Mouse (Mus musculus) ES-E14 (cell line): ENCODE measurements around the gene Lmnb2. TPM values are rescaled to one million over a fixed set of nuclear protein-coding genes. Genes with fewer than 3 reads are reported as not detected.

Source experiments
- DNase-seq: peaks from one replicate; pipeline ENCODE4 v3.0.0-alpha.2; 2013; ENCODE audit warnings: low read depth, low spot score
- H3K27ac ChIP-seq: 2 replicates; pipeline ENCODE4 v1.5.1; 2012; ENCODE audit warnings: low read depth, mild to moderate bottlenecking, low read length, moderate library complexity, mixed read lengths; ENCODE audit not compliant: poor library complexity, insufficient read depth, severe bottlenecking
- H3K36me3 ChIP-seq: 2 replicates; pipeline ENCODE4 v1.6.1; 2012; ENCODE audit warnings: mild to moderate bottlenecking, low read length, moderate library complexity, mixed read lengths; ENCODE audit not compliant: control insufficient read depth, poor library complexity, insufficient read depth, severe bottlenecking
- H3K4me1 ChIP-seq, 2 experiments: fragments of 150-350 bp in 1 of 2; sonication (generic) in 1 of 2; 2 replicates each; pipeline ENCODE4 v1.6.1; 2012; ENCODE audit warnings: low read length in 2 of 2, mild to moderate bottlenecking in 1 of 2, mixed read lengths in 1 of 2; ENCODE audit not compliant: control insufficient read depth in 2 of 2, insufficient read depth in 2 of 2, poor library complexity in 1 of 2
- H3K4me3 ChIP-seq, 2 experiments: fragments of 150-350 bp in 1 of 2; sonication (generic) in 1 of 2; 2 replicates each; pipeline ENCODE4 v1.5.1; 2012; ENCODE audit warnings: low read length in 2 of 2, low read depth in 1 of 2, mild to moderate bottlenecking in 1 of 2, mixed read lengths in 1 of 2; ENCODE audit not compliant: insufficient read depth in 1 of 2, poor library complexity in 1 of 2, severe bottlenecking in 1 of 2
- H3K9ac ChIP-seq: 2 replicates; pipeline ENCODE4 v1.6.1; 2012; ENCODE audit warnings: low read depth, mild to moderate bottlenecking, low read length, mixed read lengths; ENCODE audit not compliant: poor library complexity, insufficient read depth, severe bottlenecking
- H3K9me3 ChIP-seq: fragments of 150-350 bp; sonication (generic); 2 replicates; pipeline ENCODE4 v1.6.1; 2012; ENCODE audit warnings: low read depth, mild to moderate bottlenecking, low read length; ENCODE audit not compliant: control insufficient read depth, insufficient read depth
- CHD2 ChIP-seq: IDR thresholded peaks from 2 replicates; pipeline ENCODE4 v1.6.1; 2014; ENCODE audit warnings: mild to moderate bottlenecking, low read depth, low read length, inconsistent platforms
- HCFC1 ChIP-seq: IDR thresholded peaks from 2 replicates; pipeline ENCODE4 v1.6.1; 2012; ENCODE audit warnings: low read length, inconsistent platforms, borderline replicate concordance; ENCODE audit not compliant: insufficient read depth
- MAFK ChIP-seq: IDR thresholded peaks from 2 replicates; pipeline ENCODE4 v1.6.1; 2014; ENCODE audit warnings: mild to moderate bottlenecking, low read depth, low read length, inconsistent platforms; ENCODE audit not compliant: insufficient read depth
- ZC3H11A ChIP-seq: IDR thresholded peaks from 2 replicates; pipeline ENCODE4 v1.6.1; 2012; ENCODE audit warnings: low read depth, mild to moderate bottlenecking, inconsistent platforms, low read length, borderline replicate concordance
- ZNF384 ChIP-seq: IDR thresholded peaks from 2 replicates; pipeline ENCODE4 v1.6.1; 2012; ENCODE audit warnings: low read depth, low read length, inconsistent platforms
- in situ Hi-C, 2 experiments: fragments of 600-800 bp; cut with MboI; formaldehyde crosslinking; loops; one replicate each; pipeline ENCODE4 v1.15.1; 2025; ENCODE audit warnings: low sequenced_read_pairs in 2 of 2, inconsistent platforms in 1 of 2; ENCODE audit not compliant: unreplicated experiment in 2 of 2
- total RNA-seq: library from RNA; depleted of rRNA; stranded (reverse); fragments of 300-350 nt; gene quantifications from 2 replicates; pipeline ENCODE4 v1.2.3, GENCODE M21; 2012

Gene Lmnb2
- total RNA-seq, 1 experiment = 66.5 TPM

DNA sequence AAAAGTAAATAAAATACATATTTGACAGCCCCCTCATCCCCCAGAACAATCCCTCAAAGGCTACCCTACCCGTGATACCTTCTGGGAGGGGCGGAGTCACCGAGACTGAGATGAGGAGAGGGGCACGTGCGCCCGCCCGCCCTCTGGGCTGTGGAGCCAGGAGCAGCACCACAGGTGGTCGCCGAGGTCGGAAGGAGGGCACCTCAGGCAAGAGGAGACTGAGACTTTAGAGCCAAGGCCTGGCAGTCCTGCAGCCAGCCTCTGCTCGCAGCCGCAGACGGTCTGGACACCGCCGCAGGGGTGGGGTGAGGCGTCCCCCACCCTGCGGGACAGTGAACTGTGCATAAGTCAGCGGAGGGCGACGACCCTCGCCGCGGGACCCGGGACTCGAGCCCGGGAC is 13.7 kb upstream of the Lmnb2 start:
- no peak for DNase-seq
- H3K4me1 ChIP-seq = peaks cover 7 to 48% of the 10 kb centered on the region in 2 experiments
- in situ Hi-C loops = no loop called here
- H3K9ac ChIP-seq = peak overlapping the region; percentile 27
- H3K36me3 ChIP-seq = peaks cover 10% of the 10 kb centered on the region; the same call in 1 of the 2 replicates
- no peak overlapping the region for H3K27ac ChIP-seq
- TF ChIP-seq HCFC1 = no peak
- TF ChIP-seq MAFK = no peak
- TF ChIP-seq ZNF384 = no peak
- TF ChIP-seq CHD2 = no peak
- no peak for TF ChIP-seq ZC3H11A
- H3K4me3 ChIP-seq = peak overlapping the region; percentile 44 to 85
- no peaks in the 10 kb centered on the region for H3K9me3 ChIP-seq

DNA sequence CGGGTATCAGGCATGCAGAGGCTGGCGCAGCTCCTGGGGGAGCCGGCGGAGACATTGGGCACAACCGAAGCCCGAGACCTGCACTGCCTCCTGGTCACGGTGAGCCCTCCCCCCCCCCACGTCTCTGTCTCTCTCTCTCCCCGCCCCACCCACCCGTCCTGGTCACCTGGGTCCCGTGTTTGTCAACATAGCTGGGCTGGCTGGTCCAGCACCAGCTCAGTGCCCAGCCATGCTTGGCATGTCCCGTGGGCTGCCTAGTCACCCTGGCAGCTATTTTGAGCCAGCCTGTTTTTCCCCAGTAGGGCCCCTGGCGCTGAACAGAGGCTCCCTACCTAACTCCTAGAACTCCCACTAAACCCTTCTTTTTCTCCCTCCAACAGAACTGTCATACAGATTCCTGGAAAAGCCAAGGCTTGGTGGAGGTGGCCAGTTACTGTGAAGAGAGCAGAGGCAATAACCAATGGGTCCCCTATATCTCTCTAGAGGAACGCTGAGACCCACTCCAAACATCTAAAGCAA is 13.2 kb upstream of the Lmnb2 start:
- no peak for TF ChIP-seq ZC3H11A
- TF ChIP-seq HCFC1 = no peak
- TF ChIP-seq MAFK = no peak
- TF ChIP-seq CHD2 = no peak
- TF ChIP-seq ZNF384 = no peak
- DNase-seq = no peak
- peak overlapping the region; percentile 72; the same call in 1 of the 2 replicates for H3K9ac ChIP-seq
- peak overlapping the region; percentile 84 to 85 for H3K4me3 ChIP-seq
- no peak overlapping the region for H3K27ac ChIP-seq
- in situ Hi-C loops = no loop called here
- peaks cover 7 to 47% of the 10 kb centered on the region in 2 experiments for H3K4me1 ChIP-seq
- peaks cover 10% of the 10 kb centered on the region; the same call in 1 of the 2 replicates for H3K36me3 ChIP-seq
- H3K9me3 ChIP-seq = no peaks in the 10 kb centered on the region

DNA sequence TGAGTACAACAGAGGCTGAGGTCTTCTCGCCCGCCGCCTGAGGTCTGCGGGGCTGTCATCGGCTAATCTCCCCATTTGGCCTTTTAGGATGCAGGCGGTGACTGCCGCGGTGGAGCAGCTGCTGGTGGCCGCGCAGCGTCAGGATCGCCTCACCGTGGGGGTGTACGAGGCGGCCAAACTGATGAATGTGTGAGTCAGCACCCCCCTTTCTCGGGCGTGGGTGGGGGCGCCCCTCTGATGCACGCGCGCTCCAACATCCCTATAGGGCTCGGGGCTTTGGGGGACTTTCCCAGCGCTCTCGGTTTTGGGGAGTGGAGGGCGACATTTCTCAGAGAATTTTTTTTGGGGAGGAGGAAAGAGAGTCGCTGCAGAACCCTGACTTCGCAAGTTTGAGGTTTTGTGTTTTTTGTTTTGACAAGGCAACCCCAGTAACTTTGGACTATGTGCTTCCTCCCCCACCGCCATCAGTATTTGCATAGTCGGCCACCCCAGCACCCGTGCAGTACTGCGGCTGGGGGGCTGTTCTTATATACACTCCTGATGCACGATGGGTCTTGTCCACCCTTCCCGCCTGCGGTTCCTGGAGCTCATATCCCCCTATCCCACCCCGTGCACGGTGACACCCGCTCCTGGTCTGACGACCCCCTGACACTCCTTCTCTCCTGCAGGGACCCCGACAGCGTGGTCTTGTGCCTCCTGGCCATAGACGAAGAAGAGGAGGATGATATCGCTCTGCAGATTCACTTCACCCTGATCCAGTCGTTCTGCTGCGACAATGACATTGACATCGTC is 12.5 kb upstream of the Lmnb2 start:
- H3K9me3 ChIP-seq = no peaks in the 10 kb centered on the region
- peaks cover 10% of the 10 kb centered on the region; the same call in 1 of the 2 replicates for H3K36me3 ChIP-seq
- in situ Hi-C loops = no loop called here
- H3K27ac ChIP-seq = no peak overlapping the region
- TF ChIP-seq ZC3H11A = no peak
- no peak for TF ChIP-seq HCFC1
- TF ChIP-seq MAFK = no peak
- no peak for TF ChIP-seq CHD2
- no peak for TF ChIP-seq ZNF384
- H3K9ac ChIP-seq = peak overlapping the region; percentile 72
- H3K4me3 ChIP-seq = peak overlapping the region; percentile 84 to 85
- no peak for DNase-seq
- H3K4me1 ChIP-seq = peaks cover 7 to 47% of the 10 kb centered on the region in 2 experiments; a peak in 3 of 4 replicates

DNA sequence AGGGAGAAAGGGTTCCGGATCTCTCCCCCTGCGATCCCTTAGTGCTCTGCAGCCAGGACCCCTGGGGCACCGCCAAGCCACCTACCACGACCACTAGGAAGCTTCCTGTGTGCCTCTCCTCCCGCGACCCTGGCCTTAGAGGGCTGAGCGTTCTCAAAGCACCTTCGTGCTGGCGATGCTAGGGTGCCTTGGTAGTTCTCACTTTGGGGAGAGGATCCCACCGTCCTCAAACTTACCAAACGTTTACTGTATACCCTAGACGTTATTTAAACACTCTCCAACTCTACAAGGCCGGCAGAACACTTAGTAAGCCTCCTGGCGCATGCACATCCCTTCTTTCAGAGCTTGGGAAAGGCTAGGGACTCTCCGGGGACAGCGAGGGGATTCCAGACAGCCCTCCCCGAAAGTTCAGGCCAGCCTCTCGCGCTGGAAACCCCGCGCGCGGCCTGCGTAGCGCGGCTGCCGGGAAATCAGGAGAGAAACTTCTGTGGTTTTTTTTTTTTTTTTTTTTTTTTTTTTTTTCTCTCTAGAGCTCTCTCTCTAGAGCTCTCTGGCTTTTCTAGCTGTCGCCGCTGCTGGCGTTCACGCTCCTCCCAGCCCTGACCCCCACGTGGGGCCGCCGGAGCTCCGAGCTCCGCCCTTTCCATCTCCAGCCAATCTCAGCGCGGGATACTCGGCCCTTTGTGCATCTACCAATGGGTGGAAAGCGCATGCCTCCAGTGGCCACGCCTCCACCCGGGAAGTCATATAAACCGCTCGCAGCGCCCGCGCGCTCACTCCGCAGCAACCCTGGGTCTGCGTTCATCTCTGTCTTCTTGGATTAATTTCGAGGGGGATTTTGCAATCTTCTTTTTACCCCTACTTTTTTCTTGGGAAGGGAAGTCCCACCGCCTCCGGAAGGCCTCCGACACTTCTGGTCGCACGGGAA is 11.5 kb upstream of the Lmnb2 start, which contains the start of gene Gadd45b:
Gene Gadd45b, plus strand, starts transcription at position 775 of the 928 bp plus-strand sequence.
- peak within 1 kb of the TSS; percentile 84 to 85 for H3K4me3 ChIP-seq
- H3K9me3 ChIP-seq = no peaks in the 10 kb centered on the region
- no peak within 1 kb of the TSS for H3K27ac ChIP-seq
- peaks cover 5 to 46% of the 10 kb centered on the region in 2 experiments; a peak in 3 of 4 replicates for H3K4me1 ChIP-seq
- in situ Hi-C loops = loop anchor here (5.0 to 10.0 kb wide), 2 partner anchors 55 to 63 kb away; no protein-coding TSS in a partner anchor
- DNase-seq = peak; percentile 96
- H3K36me3 ChIP-seq = peaks cover 10% of the 10 kb centered on the region; the same call in 1 of the 2 replicates
- TF ChIP-seq CHD2 (no peak), ZNF384 (peak; percentile 98), HCFC1 (peak; percentile 32; the same call in 1 of the 2 replicates)
- H3K9ac ChIP-seq = peak within 1 kb of the TSS; percentile 74
